Mouse (Mus musculus): ENCODE measurements around the gene Fnbp1.
"Not testable (repeated sequence)": the region's sequence is repeated elsewhere in the genome, so short reads cannot be mapped to it uniquely, and the experiment has no call there.

Fnbp1 gene

GRCm38 (mm10) chr2:31141867-31142454 lies at the start of gene Fnbp1:
Gene Fnbp1, minus strand, starts transcription at chr2:31142008.
- DNase-seq (ENCODE audit: low read depth): peak; percentile 63

- no peak for DNase-seq (ENCODE audit: low read depth)
These were observed 47.8 kb upstream of the Fnbp1 start for GRCm38 (mm10) chr2:31189654-31190053.

GRCm38 (mm10) chr2:31188691-31189090 lies 46.9 kb upstream of the Fnbp1 start:
- no peak for DNase-seq (ENCODE audit: low read depth)

GRCm38 (mm10) chr2:31183830-31184229 lies 42.0 kb upstream of the Fnbp1 start:
- no peak for DNase-seq (ENCODE audit: low read depth)

GRCm38 (mm10) chr2:31182786-31183330 lies 41.0 kb upstream of the Fnbp1 start:
- DNase-seq (ENCODE audit: low read depth): no peak

- DNase-seq (ENCODE audit: low read depth): no peak
These were observed 38.3 kb upstream of the Fnbp1 start for GRCm38 (mm10) chr2:31180081-31180551.

GRCm38 (mm10) chr2:31179471-31179870 lies 37.7 kb upstream of the Fnbp1 start:
- DNase-seq (ENCODE audit: low read depth): no peak

GRCm38 (mm10) chr2:31178593-31178992 lies 36.8 kb upstream of the Fnbp1 start:
- DNase-seq (ENCODE audit: low read depth): not testable (repeated sequence)

- DNase-seq (ENCODE audit: low read depth): no peak
These were observed 31.5 kb upstream of the Fnbp1 start for GRCm38 (mm10) chr2:31173290-31173689.

- DNase-seq (ENCODE audit: low read depth): no peak
These were observed 30.7 kb upstream of the Fnbp1 start for GRCm38 (mm10) chr2:31172536-31172935.

GRCm38 (mm10) chr2:31172001-31172400 lies 30.2 kb upstream of the Fnbp1 start:
- DNase-seq (ENCODE audit: low read depth): no peak

GRCm38 (mm10) chr2:31170164-31170563 lies 28.4 kb upstream of the Fnbp1 start:
- no peak for DNase-seq (ENCODE audit: low read depth)

GRCm38 (mm10) chr2:31169001-31169400 lies 27.2 kb upstream of the Fnbp1 start:
- DNase-seq (ENCODE audit: low read depth): no peak

- DNase-seq (ENCODE audit: low read depth): not testable (repeated sequence)
These were observed 25.8 kb upstream of the Fnbp1 start for GRCm38 (mm10) chr2:31167571-31167970.

- DNase-seq (ENCODE audit: low read depth): no peak
These were observed 23.7 kb upstream of the Fnbp1 start for GRCm38 (mm10) chr2:31165529-31165928.

- no peak for DNase-seq (ENCODE audit: low read depth)
These were observed 23.1 kb upstream of the Fnbp1 start for GRCm38 (mm10) chr2:31164841-31165455.

GRCm38 (mm10) chr2:31163361-31164118 lies 21.7 kb upstream of the Fnbp1 start:
- no peak for DNase-seq (ENCODE audit: low read depth)

- no peak for DNase-seq (ENCODE audit: low read depth)
These were observed 19.8 kb upstream of the Fnbp1 start for GRCm38 (mm10) chr2:31161620-31162019.

GRCm38 (mm10) chr2:31160147-31160920 lies 18.5 kb upstream of the Fnbp1 start:
- DNase-seq (ENCODE audit: low read depth): peak; percentile 48

GRCm38 (mm10) chr2:31156846-31157245 lies 15.0 kb upstream of the Fnbp1 start:
- DNase-seq (ENCODE audit: low read depth): no peak

GRCm38 (mm10) chr2:31151892-31152812 lies 10.3 kb upstream of the Fnbp1 start, which contains the start of gene Gpr107:
Gene Gpr107, plus strand, starts transcription at chr2:31152316.
- DNase-seq (ENCODE audit: low read depth): peak; percentile 74

Measured in c-Kit-positive CD71-positive TER-119-negative erythroid progenitor cells, embryonic 14.5 days (primary cell).